Mouse (Mus musculus): ENCODE results near the gene Olfr957. TPM values are rescaled to one million over a fixed set of nuclear protein-coding genes. Genes with fewer than 3 reads are reported as not detected.

Olfr957 gene
- not detected in 2 replicates for polyA plus RNA-seq (2012)

GRCm38 (mm10) chr9:39515531-39515930, at the start of gene Olfr957:
Gene Olfr957 (minus strand): TSS chr9:39515809.

GRCm38 (mm10) chr9:39553946-39554345, 38.3 kb upstream of the Olfr957 start, which contains the start of gene Olfr958:
Gene Olfr958 (minus strand): TSS chr9:39554054.

GRCm38 (mm10) chr9:39493895-39494294, 21.7 kb downstream of the Olfr957 start, which contains the start of gene Olfr44:
Gene Olfr44 (minus strand): TSS chr9:39493995.

DNA sequence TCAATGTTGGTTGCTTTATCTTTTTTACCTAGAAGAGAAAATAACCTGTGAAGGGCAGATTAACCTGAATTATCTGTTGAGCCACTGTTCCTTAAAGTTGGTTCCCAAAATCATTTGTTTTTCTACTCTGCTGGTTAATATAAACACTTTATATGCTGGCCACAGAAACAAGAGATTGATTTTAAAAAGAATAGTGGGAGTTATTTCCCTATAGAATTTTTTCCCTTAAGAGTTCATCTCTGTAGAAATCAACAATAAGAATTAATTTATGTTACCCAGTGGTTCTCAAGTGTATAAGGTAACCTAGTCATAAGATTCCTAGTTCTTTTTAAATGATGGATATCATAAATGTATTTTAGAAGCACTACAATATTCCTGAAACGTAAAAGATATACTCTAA, 43.8 kb downstream of the Olfr957 start, which contains the start of gene Olfr955:
Olfr955 (minus strand) TSS at position 101 of the 400 bp plus-strand sequence.

Other genes with a start within 250 kb of the Olfr957 start
- gene Olfr945, start 239.0 kb downstream of the Olfr957 start, polyA plus RNA-seq (2012), result not detected in 2 replicates
- gene Olfr948, start 189.8 kb downstream of the Olfr957 start, polyA plus RNA-seq (2012), result not detected in 2 replicates
- not detected in 2 replicates for gene Olfr951, start 128.4 kb downstream of the Olfr957 start, polyA plus RNA-seq (2012)
- not detected in 2 replicates for gene Olfr952, start 88.7 kb downstream of the Olfr957 start, polyA plus RNA-seq (2012)
- not detected in 2 replicates for gene Olfr954, start 59.1 kb downstream of the Olfr957 start, polyA plus RNA-seq (2012)
- gene Olfr955, start 43.9 kb downstream of the Olfr957 start, polyA plus RNA-seq (2012), result 0.05 TPM in 1 of 2 replicates, not detected in the other
- gene Olfr44, start 21.8 kb downstream of the Olfr957 start, polyA plus RNA-seq (2012), result not detected in 2 replicates
- not detected in 2 replicates for gene Olfr958, start 38.2 kb upstream of the Olfr957 start, polyA plus RNA-seq (2012)
- not detected in 2 replicates for gene Olfr959, start 59.8 kb upstream of the Olfr957 start, polyA plus RNA-seq (2012)
- gene AW551984, start 88.6 kb upstream of the Olfr957 start, polyA plus RNA-seq (2012), result not detected in 2 replicates
- not detected in 2 replicates for gene Olfr148, start 94.8 kb upstream of the Olfr957 start, polyA plus RNA-seq (2012)
- not detected in 2 replicates for gene Olfr960, start 105.6 kb upstream of the Olfr957 start, polyA plus RNA-seq (2012)
- gene Olfr961, start 129.3 kb upstream of the Olfr957 start, polyA plus RNA-seq (2012), result not detected in 2 replicates
- gene Olfr963, start 151.4 kb upstream of the Olfr957 start, polyA plus RNA-seq (2012), result not detected in 2 replicates
- not detected in 2 replicates for gene Olfr149, start 191.3 kb upstream of the Olfr957 start, polyA plus RNA-seq (2012)
- gene Olfr965, start 195.5 kb upstream of the Olfr957 start, polyA plus RNA-seq (2012), result 0.10 TPM in 1 of 2 replicates, not detected in the other
- not detected in 2 replicates for gene Olfr150, start 215.2 kb upstream of the Olfr957 start, polyA plus RNA-seq (2012)
- not detected in 2 replicates for gene Olfr967, start 230.4 kb upstream of the Olfr957 start, polyA plus RNA-seq (2012)

Data from megakaryocyte-erythroid progenitor cell, adult 5 weeks (primary cell).